Mouse (Mus musculus) embryonic fibroblast, embryonic 13.5 days (primary cell): ENCODE results near the gene Abcg5.

Experiments used
- CTCF ChIP-seq: IDR thresholded peaks from 2 replicates; pipeline ENCODE4 v1.5.1; 2011; ENCODE audit warnings: mild to moderate bottlenecking, control low read depth, low read length, moderate library complexity, borderline replicate concordance; ENCODE audit not compliant: insufficient read depth
- POLR2A ChIP-seq: IDR thresholded peaks from 2 replicates; pipeline ENCODE4 v1.6.1; 2011; ENCODE audit warnings: low read depth, mild to moderate bottlenecking, control low read depth, low read length, moderate library complexity

- TF ChIP-seq POLR2A (no peak), CTCF (no peak)
Observed at GRCm38 (mm10) chr17:84637971-84638370, 44.8 kb downstream of the Abcg5 start.
